Mouse (Mus musculus) lung, adult 2 months (tissue): Measurements from ENCODE around the gene Sned1. TPM values are rescaled to one million over a fixed set of nuclear protein-coding genes. Genes with fewer than 3 reads are reported as not detected.

Source experiments
- DNase-seq: peaks from one replicate; pipeline ENCODE4 v3.0.0; 2022
- H3K4me1 ChIP-seq: fragments of 200-500 bp; 2 replicates; pipeline ENCODE4 v1.6.1; 2011; ENCODE audit warnings: low read length; ENCODE audit not compliant: control insufficient read depth, insufficient read depth
- H3K4me3 ChIP-seq: fragments of 200-500 bp; replicated peaks from 2 replicates; pipeline ENCODE3; 2011; ENCODE audit warnings: low read depth, mild to moderate bottlenecking, control low read depth, low read length; ENCODE audit errors: extremely low read depth
- CTCF ChIP-seq: fragments of 200-500 bp; IDR thresholded peaks from 2 replicates; pipeline ENCODE4 v1.5.1; 2011; ENCODE audit warnings: mild to moderate bottlenecking, low read length, control low read depth; ENCODE audit not compliant: insufficient read depth
- POLR2A ChIP-seq: fragments of 200-500 bp; IDR thresholded peaks from 2 replicates; pipeline ENCODE4 v1.6.1; 2011; ENCODE audit warnings: low read depth, mild to moderate bottlenecking, control low read depth, low read length, borderline replicate concordance; ENCODE audit errors: extremely low read depth
- WGBS: fragments of 180-500 bp; shearing (Covaris S2); methylation state at CpG from one replicate; pipeline ENCODE4 v1.1.7; 2018; 5-methylcytosine and 5-hydroxymethylcytosine counted together
- polyA plus RNA-seq: library from polyadenylated mRNA; depleted of rRNA; stranded (reverse); fragments of >200 nt; gene quantifications from 2 replicates; pipeline ENCODE4 v1.2.3, GENCODE M21; 2012; rRNA removed

Gene Sned1
- polyA plus RNA-seq, 1 experiment = 26.6 TPM

- no peak for DNase-seq
- H3K4me1 ChIP-seq = no peaks in the 10 kb centered on the region; the same call in 1 of the 2 replicates
- WGBS = under 1% methylated on average over 39 of the region's 39 CpGs
- TF ChIP-seq CTCF (no peak), POLR2A (peak; percentile 74; the same call in 1 of the 2 replicates)
- H3K4me3 ChIP-seq = peak overlapping the region; percentile 88
Observed at GRCm38 (mm10) chr1:93343504-93344047, 107.9 kb downstream of the Sned1 start.

GRCm38 (mm10) chr1:93347176-93347575 lies 111.5 kb downstream of the Sned1 start:
- TF ChIP-seq CTCF = no peak
- no peak for TF ChIP-seq POLR2A
- no peaks in the 10 kb centered on the region; the same call in 1 of the 2 replicates for H3K4me1 ChIP-seq
- 74% methylated on average over 5 of the region's 5 CpGs for WGBS
- H3K4me3 ChIP-seq = no peak overlapping the region
- DNase-seq = no peak

DNA sequence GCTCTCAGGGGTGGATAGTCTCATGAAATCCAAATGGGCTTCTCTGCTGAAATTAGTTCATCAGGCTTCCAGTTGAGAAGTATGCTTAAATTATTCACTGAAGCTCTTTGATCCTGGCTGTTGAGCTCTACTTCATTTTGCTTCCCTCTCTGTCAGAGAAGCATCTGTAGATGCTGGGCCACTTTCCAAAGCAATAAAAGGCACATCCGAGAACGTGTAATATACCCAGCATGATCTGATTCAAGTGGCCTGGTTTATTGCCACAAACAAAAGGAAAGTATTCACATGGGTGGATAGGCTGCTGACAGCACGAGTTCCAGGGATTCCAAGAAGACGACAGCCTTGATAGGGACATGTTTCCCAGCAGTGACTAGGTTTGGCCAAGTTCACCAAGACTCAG lies 114.1 kb downstream of the Sned1 start:
- WGBS = 75% methylated on average over 4 of the region's 4 CpGs
- DNase-seq = no peak
- TF ChIP-seq POLR2A (no peak), CTCF (no peak)
- Histone ChIP-seq H3K4me3 (no peak overlapping the region), H3K4me1 (no peaks in the 10 kb centered on the region)

Other genes starting within 250 kb of the Sned1 start
- gene Aqp12, start 229.5 kb upstream of the Sned1 start, polyA plus RNA-seq = 0.14 TPM in 1 of 2 replicates, not detected in the other
- 2.0 and 2.7 TPM in 2 replicates for gene Kif1a, start 133.9 kb upstream of the Sned1 start, polyA plus RNA-seq
- not detected in 2 replicates for gene Agxt, start 100.6 kb upstream of the Sned1 start, polyA plus RNA-seq
- gene 2310007B03Rik, start 74.9 kb upstream of the Sned1 start, polyA plus RNA-seq = 72.6 and 75.8 TPM in 2 replicates
- gene Crocc2, start 67.1 kb upstream of the Sned1 start, polyA plus RNA-seq = 2.2 and 2.8 TPM in 2 replicates
- gene Mterf4, start 70.1 kb downstream of the Sned1 start, polyA plus RNA-seq = 7.4 and 9.8 TPM in 2 replicates
- 3.0 and 4.2 TPM in 2 replicates for gene Ppp1r7, start 107.0 kb downstream of the Sned1 start, polyA plus RNA-seq
- 0.69 and 0.86 TPM in 2 replicates for gene Pask, start 107.6 kb downstream of the Sned1 start, polyA plus RNA-seq
- gene Ano7, start 138.1 kb downstream of the Sned1 start, polyA plus RNA-seq = 0.59 and 0.69 TPM in 2 replicates
- 52.2 and 61.2 TPM in 2 replicates for gene Hdlbp, start 243.0 kb downstream of the Sned1 start, polyA plus RNA-seq